In genomic region chr9:51736750-51737368, GRCm38 (mm10) we compare ENCODE assay signal across 14 mouse cellular contexts. TPM values are rescaled to one million over a fixed set of nuclear protein-coding genes. Genes with fewer than 3 reads are reported as not detected.
A peak's percentile ranks its signal among the peaks of the same experiment; 100 is the strongest.
DNase-seq lines count a peak whose midpoint lies in the region; ATAC-seq lines count a peak whose summit lies in the region.
"Had no signal": no experiment of that assay in that cellular context is flagged by ENCODE, and none has a peak within 500 bp of the region (broad histone marks: within the 10 kb centered on the region; RNA-seq: fewer than 3 reads in every experiment).

No protein-coding gene starts in this region.

- no peak for ATAC-seq in embryonic facial prominence, embryonic 14.5 days (ENCODE audit: low read depth)
- no peak for ATAC-seq in heart, embryonic 11.5 days (replicated peaks; ENCODE audit: insufficient number of reproducible peaks, low FRiP score, low TSS enrichment)
- ATAC-seq: inflammation-experienced regulatory T-cells, adult 6 months had no signal

- no peak overlapping the region for H3K27ac ChIP-seq in embryonic facial prominence, embryonic 14.5 days (replicated peaks; ENCODE audit: low read depth, low read length)
- no peak overlapping the region for H3K27ac ChIP-seq in embryonic facial prominence, embryonic 10.5 days (replicated peaks)
- H3K27ac ChIP-seq in heart, embryonic 11.5 days (ENCODE audit: low read depth, low read length), result no peak overlapping the region
- H3K27ac ChIP-seq: heart, embryonic 13.5 days; liver, embryonic 15.5 days; neural tube, embryonic 12.5 days had no signal

- H3K9me3 ChIP-seq in embryonic facial prominence, embryonic 14.5 days (ENCODE audit: control insufficient read depth, low read length), result no peaks in the 10 kb centered on the region
- H3K9me3 ChIP-seq in embryonic facial prominence, embryonic 10.5 days, result no peaks in the 10 kb centered on the region
- H3K9me3 ChIP-seq in heart, embryonic 11.5 days (replicated peaks; ENCODE audit: control insufficient read depth, low read length), result no peaks in the 10 kb centered on the region
- H3K9me3 ChIP-seq: heart, embryonic 13.5 days; liver, embryonic 15.5 days; neural tube, embryonic 12.5 days had no signal

- no peaks in the 10 kb centered on the region for H3K27me3 ChIP-seq in embryonic facial prominence, embryonic 14.5 days (replicated peaks; ENCODE audit: control insufficient read depth, insufficient read depth, low read length)
- no peaks in the 10 kb centered on the region for H3K27me3 ChIP-seq in embryonic facial prominence, embryonic 10.5 days (replicated peaks; ENCODE audit: low read depth, poor library complexity, severe bottlenecking)
- H3K27me3 ChIP-seq in heart, embryonic 11.5 days (ENCODE audit: control insufficient read depth, insufficient read depth, low read length), result no peaks in the 10 kb centered on the region
- H3K27me3 ChIP-seq: heart, embryonic 13.5 days; liver, embryonic 15.5 days; neural tube, embryonic 12.5 days had no signal

- peak; percentile 22 for DNase-seq in embryonic facial prominence, embryonic 14.5 days (ENCODE audit: low spot score)
- DNase-seq in embryonic facial prominence, embryonic 10.5 days (ENCODE audit: low spot score), result no peak
- peak; percentile 6 to 42 for DNase-seq in kidney, postnatal 25 days
- DNase-seq in kidney, adult 11 months, result no peak
- peak; percentile 76 for DNase-seq in brain, adult 2 months (ENCODE audit: low read depth, low spot score)
- peak; percentile 22 for DNase-seq in layer of hippocampus, adult 9-10 months (ENCODE audit: low spot score)
- no peak for DNase-seq in adrenal gland, adult 18-20 months (ENCODE audit: low spot score in 2 of 2)
- DNase-seq: gastrocnemius, postnatal 25 days; thymus, postnatal 4 days had no signal

- no peak overlapping the region for H3K9ac ChIP-seq in embryonic facial prominence, embryonic 14.5 days (ENCODE audit: low read depth, low read length)
- no peak overlapping the region for H3K9ac ChIP-seq in heart, embryonic 11.5 days (ENCODE audit: low read depth, low read length)
- H3K9ac ChIP-seq: heart, embryonic 13.5 days; liver, embryonic 15.5 days; neural tube, embryonic 12.5 days had no signal

- H3K4me3 ChIP-seq in embryonic facial prominence, embryonic 14.5 days (ENCODE audit: low read depth, low read length), result no peak overlapping the region
- H3K4me3 ChIP-seq in embryonic facial prominence, embryonic 10.5 days, result no peak overlapping the region
- H3K4me3 ChIP-seq in heart, embryonic 11.5 days (ENCODE audit: low read depth, low read length), result no peak overlapping the region
- H3K4me3 ChIP-seq: heart, embryonic 13.5 days; liver, embryonic 15.5 days; neural tube, embryonic 12.5 days had no signal

- H3K36me3 ChIP-seq in embryonic facial prominence, embryonic 14.5 days (ENCODE audit: control insufficient read depth, insufficient read depth, low read length), result no peaks in the 10 kb centered on the region
- H3K36me3 ChIP-seq in embryonic facial prominence, embryonic 10.5 days (replicated peaks), result no peaks in the 10 kb centered on the region
- H3K36me3 ChIP-seq in heart, embryonic 11.5 days (ENCODE audit: control insufficient read depth, insufficient read depth, low read length), result no peaks in the 10 kb centered on the region
- H3K36me3 ChIP-seq: heart, embryonic 13.5 days; liver, embryonic 15.5 days; neural tube, embryonic 12.5 days had no signal

- WGBS in embryonic facial prominence, embryonic 14.5 days, result 74% methylated on average over 5 of the region's 5 CpGs
- WGBS in embryonic facial prominence, embryonic 10.5 days, result 82% methylated on average over 5 of the region's 5 CpGs
- 79% methylated on average over 5 of the region's 5 CpGs for whole genome bisulfite sequencing in heart, embryonic 11.5 days (ENCODE audit: insufficient replicate concordance)

- no peak overlapping the region for H3K4me2 ChIP-seq in embryonic facial prominence, embryonic 14.5 days (ENCODE audit: low read depth, low read length)
- no peak overlapping the region for H3K4me2 ChIP-seq in heart, embryonic 11.5 days
- H3K4me2 ChIP-seq: heart, embryonic 13.5 days; liver, embryonic 15.5 days; neural tube, embryonic 12.5 days had no signal

- peaks cover 9% of the 10 kb centered on the region; the same call in 1 of the 2 replicates for H3K4me1 ChIP-seq in embryonic facial prominence, embryonic 14.5 days (ENCODE audit: control insufficient read depth, insufficient read depth, low read length)
- peaks cover 8% of the 10 kb centered on the region for H3K4me1 ChIP-seq in embryonic facial prominence, embryonic 10.5 days
- H3K4me1 ChIP-seq in heart, embryonic 11.5 days (ENCODE audit: control insufficient read depth, insufficient read depth, low read length), result no peaks in the 10 kb centered on the region
- H3K4me1 ChIP-seq: heart, embryonic 13.5 days had no signal

RNA-seq across cellular contexts. Expression of gene Arhgap20, which starts 28.3 kb away (rescaled TPM):
- polyA plus RNA-seq in embryonic facial prominence, embryonic 14.5 days (2014; fragmentation: Nextera tagmentation; extraction: Ambion mirVana), result 8.5 and 9.4 TPM in 2 replicates
- 1.0 and 1.5 TPM in 2 replicates for polyA plus RNA-seq in embryonic facial prominence, embryonic 10.5 days (2016; fragmentation: Nextera tagmentation; extraction: Ambion mirVana)
- 0.59 and 0.94 TPM in 2 replicates for polyA plus RNA-seq in heart, embryonic 11.5 days (2014; fragmentation: Nextera tagmentation; extraction: Ambion mirVana)
- total RNA-seq in adrenal gland, adult 18-20 months (2021), result 1 to 10 TPM; 1.1 to 3.5 TPM

Comparison
In these comparisons a context has a peak if more than half of its experiments do, and no peak if none do; other contexts are left out.
1. DNase-seq: peak in embryonic facial prominence, embryonic 14.5 days (single experiment), kidney, postnatal 25 days (2 of 2), brain, adult 2 months (single experiment) and layer of hippocampus, adult 9-10 months (single experiment); none in embryonic facial prominence, embryonic 10.5 days (single experiment), kidney, adult 11 months (single experiment) and adrenal gland, adult 18-20 months (0 of 2).